Comparison of ENCODE assay signal across 8 mouse cellular contexts in the genomic region with DNA sequence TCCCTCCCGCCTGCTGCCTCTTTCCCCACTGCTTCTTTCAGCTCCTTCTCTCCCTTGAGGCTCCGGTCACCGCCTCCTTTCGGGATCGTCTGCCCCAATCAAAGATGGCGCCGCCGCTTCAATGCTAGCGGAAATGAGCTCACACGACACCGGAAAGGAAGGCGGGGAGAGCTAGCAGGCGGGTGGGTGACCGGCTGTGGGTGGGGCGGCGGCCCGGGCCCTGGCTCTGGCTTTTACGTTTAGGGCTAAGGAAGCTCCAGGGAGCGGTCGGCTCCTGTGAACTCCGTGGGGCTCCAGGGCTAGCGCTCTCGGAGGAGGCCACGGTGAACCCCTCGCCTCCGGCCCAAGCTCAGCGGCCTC. TPM values are rescaled to one million over a fixed set of nuclear protein-coding genes. Genes with fewer than 3 reads are reported as not detected.
DNase-seq lines count a peak whose midpoint lies in the region; ATAC-seq lines count a peak whose summit lies in the region.

Gene Osbpl11, plus strand, starts transcription at position 171 of the 360 bp plus-strand sequence.

- 0% methylated on average over 26 of the region's 27 CpGs for WGBS in hindbrain, embryonic 12.5 days

- peak within 1 kb of the TSS; percentile 94 for H3K4me3 ChIP-seq in hindbrain, embryonic 12.5 days

- H3K4me1 ChIP-seq in hindbrain, embryonic 12.5 days: peaks cover 24% of the 10 kb centered on the region

- peak within 1 kb of the TSS; percentile 93 for H3K9ac ChIP-seq in hindbrain, embryonic 12.5 days

- H3K4me2 ChIP-seq in hindbrain, embryonic 12.5 days (replicated peaks): peak within 1 kb of the TSS; percentile 89

- H3K9me3 ChIP-seq in hindbrain, embryonic 12.5 days (replicated peaks): no peaks in the 10 kb centered on the region

- DNase-seq in Muller cell, postnatal 12 days (ENCODE audit: inconsistent ontology term): peak; percentile 96
- peak; percentile 95 for DNase-seq in cerebellum, adult 9-11 months
- DNase-seq in frontal cortex, postnatal 10 days (ENCODE audit: low spot score in 2 of 2): peak; percentile 91 to 95
- DNase-seq in layer of hippocampus, postnatal 14 days (ENCODE audit: low spot score in 2 of 2): peak; percentile 94 to 97
- peak; percentile 98 for DNase-seq in lung, postnatal 14 days
- peak; percentile 90 for DNase-seq in retina, adult 2 months (ENCODE audit: low read depth, low spot score)
- DNase-seq in thymus, postnatal 36 days: peak; percentile 95 to 96

- ATAC-seq in hindbrain, embryonic 12.5 days (ENCODE audit: low FRiP score): peak; percentile 94

- no peaks in the 10 kb centered on the region for H3K27me3 ChIP-seq in hindbrain, embryonic 12.5 days

- peak within 1 kb of the TSS; percentile 90 for H3K27ac ChIP-seq in hindbrain, embryonic 12.5 days

- H3K36me3 ChIP-seq in hindbrain, embryonic 12.5 days: no peaks in the 10 kb centered on the region

RNA-seq across cellular contexts. Expression of gene Osbpl11, which starts in this region (rescaled TPM):
- 29.2 and 29.8 TPM in 2 replicates for polyA plus RNA-seq in hindbrain, embryonic 12.5 days (2016; fragmentation: Nextera tagmentation; extraction: Ambion mirVana)
- total RNA-seq in layer of hippocampus, postnatal 14 days (2021): 10 to 100 TPM; 22.2 to 24.5 TPM

Comparison
In these comparisons a context has a peak if more than half of its experiments do, and no peak if none do; other contexts are left out.
1. Peak in every context shown above with its lines: DNase-seq, ATAC-seq, H3K4me3 ChIP-seq and H3K27ac ChIP-seq.